Comparison of ENCODE assay signal across 24 mouse cellular contexts in genomic region chr6:83840086-83840485, GRCm38 (mm10).
"Had no signal": no experiment of that assay in that cellular context is flagged by ENCODE, and none has a peak within 500 bp of the region (broad histone marks: within the 10 kb centered on the region; RNA-seq: fewer than 3 reads in every experiment).

No protein-coding gene starts in this region.

- H3K9ac ChIP-seq: heart, embryonic 13.5 days; heart, embryonic 15.5 days; hindbrain, embryonic 13.5 days; hindbrain, embryonic 15.5 days; kidney, embryonic 15.5 days; limb, embryonic 13.5 days; limb, embryonic 15.5 days had no signal

- DNase-seq: gastrocnemius, postnatal 14 days; gastrocnemius, postnatal 36 days; heart, adult 2 months; heart, postnatal 14 days; heart, postnatal 36 days; kidney, adult 11 months; kidney, adult 2 months; kidney, adult 9 months; kidney, postnatal 14 days; kidney, postnatal 36 days; layer of hippocampus, adult 9-11 months; layer of hippocampus, postnatal 36 days; left cerebral cortex, postnatal 4 days had no signal

- H3K9me3 ChIP-seq: heart, embryonic 15.5 days; hindbrain, embryonic 13.5 days; hindbrain, embryonic 15.5 days; limb, embryonic 13.5 days; limb, embryonic 15.5 days had no signal

- ATAC-seq: hindbrain, postnatal 0 days; intestine, embryonic 16.5 days had no signal

- H3K27me3 ChIP-seq: heart, embryonic 13.5 days; heart, embryonic 15.5 days; hindbrain, embryonic 13.5 days; hindbrain, embryonic 15.5 days; kidney, embryonic 15.5 days; limb, embryonic 13.5 days; limb, embryonic 15.5 days had no signal

- H3K4me1 ChIP-seq: heart, embryonic 13.5 days; heart, embryonic 15.5 days; hindbrain, embryonic 13.5 days; hindbrain, embryonic 15.5 days; kidney, embryonic 15.5 days; limb, embryonic 13.5 days; limb, embryonic 15.5 days had no signal

- H3K4me2 ChIP-seq: heart, embryonic 11.5 days; heart, embryonic 13.5 days; heart, embryonic 15.5 days; hindbrain, embryonic 13.5 days; hindbrain, embryonic 15.5 days; kidney, embryonic 15.5 days; limb, embryonic 13.5 days; limb, embryonic 15.5 days had no signal

- H3K27ac ChIP-seq: heart, adult 2 months; heart, embryonic 13.5 days; heart, embryonic 15.5 days; hindbrain, embryonic 13.5 days; hindbrain, embryonic 15.5 days; hindbrain, postnatal 0 days; kidney, embryonic 15.5 days; kidney, postnatal 0 days; limb, embryonic 13.5 days; limb, embryonic 15.5 days had no signal

- H3K36me3 ChIP-seq: heart, embryonic 13.5 days; heart, embryonic 15.5 days; hindbrain, embryonic 13.5 days; hindbrain, embryonic 15.5 days; kidney, embryonic 15.5 days; limb, embryonic 13.5 days; limb, embryonic 15.5 days had no signal

- H3K4me3 ChIP-seq: heart, adult 2 months; heart, embryonic 13.5 days; heart, embryonic 15.5 days; hindbrain, embryonic 13.5 days; hindbrain, embryonic 15.5 days; kidney, embryonic 15.5 days; limb, embryonic 13.5 days; limb, embryonic 15.5 days had no signal
